Mouse (Mus musculus): ENCODE measurements around the gene Adamtsl4.
A peak's percentile ranks its signal among the peaks of the same experiment; 100 is the strongest.

Adamtsl4 gene

GRCm38 (mm10) chr3:95676745-95677419 lies 10.8 kb downstream of the Adamtsl4 start:
- peak; percentile 78 to 84 for DNase-seq (ENCODE audit: low spot score in 2 of 2)

- DNase-seq (ENCODE audit: low spot score in 2 of 2) = peak; percentile 85 to 88
These were observed 12.2 kb downstream of the Adamtsl4 start for GRCm38 (mm10) chr3:95675301-95676092.

- peak; percentile 57 to 63 for DNase-seq (ENCODE audit: low spot score in 2 of 2)
These were observed 12.9 kb downstream of the Adamtsl4 start for GRCm38 (mm10) chr3:95674812-95675211.

GRCm38 (mm10) chr3:95674236-95674635 lies 13.5 kb downstream of the Adamtsl4 start:
- peak; percentile 75 to 86 for DNase-seq (ENCODE audit: low spot score in 2 of 2)

GRCm38 (mm10) chr3:95673707-95674211 lies 14.0 kb downstream of the Adamtsl4 start:
- DNase-seq (ENCODE audit: low spot score in 2 of 2) = peak; percentile 65 to 68

GRCm38 (mm10) chr3:95672861-95673706 lies 14.6 kb downstream of the Adamtsl4 start:
- peak; percentile 57 to 66 for DNase-seq (ENCODE audit: low spot score in 2 of 2)

GRCm38 (mm10) chr3:95672461-95672860 lies 15.3 kb downstream of the Adamtsl4 start:
- peak in 1 of 2 experiments; percentile 72 for DNase-seq (ENCODE audit: low spot score in 2 of 2)

- peak in 1 of 2 experiments; percentile 17 for DNase-seq (ENCODE audit: low spot score in 2 of 2)
These were observed 16.5 kb downstream of the Adamtsl4 start for GRCm38 (mm10) chr3:95671201-95671600.

GRCm38 (mm10) chr3:95670419-95670818 lies 17.3 kb downstream of the Adamtsl4 start:
- peak in 1 of 2 experiments; percentile 28 for DNase-seq (ENCODE audit: low spot score in 2 of 2)

GRCm38 (mm10) chr3:95669309-95669665 lies 18.4 kb downstream of the Adamtsl4 start:
- peak in 1 of 2 experiments; percentile 32 for DNase-seq (ENCODE audit: low spot score in 2 of 2)

- peak; percentile 24 to 40 for DNase-seq (ENCODE audit: low spot score in 2 of 2)
These were observed 19.0 kb downstream of the Adamtsl4 start for GRCm38 (mm10) chr3:95668589-95669308.

- DNase-seq (ENCODE audit: low spot score in 2 of 2) = peak in 1 of 2 experiments; percentile 21
These were observed 19.7 kb downstream of the Adamtsl4 start for GRCm38 (mm10) chr3:95668026-95668425.

GRCm38 (mm10) chr3:95667521-95667920 lies 20.2 kb downstream of the Adamtsl4 start:
- no peak for DNase-seq (ENCODE audit: low spot score in 2 of 2)

- DNase-seq (ENCODE audit: low spot score in 2 of 2) = peak in 1 of 2 experiments; percentile 86
These were observed 21.4 kb downstream of the Adamtsl4 start for GRCm38 (mm10) chr3:95666124-95666844.

GRCm38 (mm10) chr3:95664940-95665352 lies 22.8 kb downstream of the Adamtsl4 start:
- DNase-seq (ENCODE audit: low spot score in 2 of 2) = peak in 1 of 2 experiments; percentile 20

- DNase-seq (ENCODE audit: low spot score in 2 of 2) = peak in 1 of 2 experiments; percentile 31
These were observed 23.6 kb downstream of the Adamtsl4 start for GRCm38 (mm10) chr3:95663969-95664608.

GRCm38 (mm10) chr3:95663486-95663885 lies 24.2 kb downstream of the Adamtsl4 start:
- DNase-seq (ENCODE audit: low spot score in 2 of 2) = peak in 1 of 2 experiments; percentile 15

GRCm38 (mm10) chr3:95662724-95663449 lies 24.8 kb downstream of the Adamtsl4 start:
- DNase-seq (ENCODE audit: low spot score in 2 of 2) = peak in 1 of 2 experiments; percentile 11

All from spleen, postnatal 10 days (tissue).